Mouse (Mus musculus) hindbrain, embryonic 14.5 days (tissue): ENCODE data around the gene Clptm1. TPM values are rescaled to one million over a fixed set of nuclear protein-coding genes. Genes with fewer than 3 reads are reported as not detected.
A peak's percentile ranks its signal among the peaks of the same experiment; 100 is the strongest.

Source experiments
- ATAC-seq: fragments of 200-750 bp; cut with Nextera tagmentation; 2 replicates; pipeline ENCODE4 v1.8.0; 2017; ENCODE audit warnings: moderate number of reproducible peaks, mild to moderate bottlenecking, moderate TSS enrichment, moderate library complexity; ENCODE audit not compliant: low FRiP score
- DNase-seq: peaks from one replicate; pipeline ENCODE4 v3.0.0-alpha.2; 2015; ENCODE audit warnings: low spot score
- H3K27ac ChIP-seq: fragments of 300-500 bp; sonication (generic); 2 replicates; pipeline ENCODE4 v1.5.1; 2014; ENCODE audit warnings: mild to moderate bottlenecking, moderate library complexity
- H3K27me3 ChIP-seq: fragments of 300-500 bp; sonication (generic); 2 replicates; pipeline ENCODE4 v1.6.1; 2014; ENCODE audit warnings: mild to moderate bottlenecking, low read length, mixed read lengths; ENCODE audit not compliant: control insufficient read depth, insufficient read depth
- H3K36me3 ChIP-seq: fragments of 300-500 bp; sonication (generic); replicated peaks from 2 replicates; pipeline ENCODE4 v1.6.1; 2014; ENCODE audit not compliant: control insufficient read depth, insufficient read depth
- H3K4me1 ChIP-seq: fragments of 300-500 bp; sonication (generic); replicated peaks from 2 replicates; pipeline ENCODE4 v1.6.1; 2014; ENCODE audit warnings: antibody characterized with exemption, low read length, mixed read lengths; ENCODE audit not compliant: control insufficient read depth, insufficient read depth
- H3K4me2 ChIP-seq: fragments of 300-500 bp; sonication (generic); replicated peaks from 2 replicates; pipeline ENCODE4 v1.6.1; 2014; ENCODE audit warnings: mild to moderate bottlenecking, moderate library complexity
- H3K4me3 ChIP-seq: fragments of 300-500 bp; sonication (generic); replicated peaks from 2 replicates; pipeline ENCODE4 v1.5.1; 2014; ENCODE audit warnings: mild to moderate bottlenecking, low read length
- H3K9ac ChIP-seq: fragments of 300-500 bp; sonication (generic); 2 replicates; pipeline ENCODE4 v1.6.1; 2014
- H3K9me3 ChIP-seq: fragments of 300-500 bp; sonication (generic); 2 replicates; pipeline ENCODE4 v1.6.1; 2016; ENCODE audit warnings: low read length; ENCODE audit not compliant: control insufficient read depth
- WGBS: fragments of 180-500 bp; shearing (Covaris S2); extraction: QIAGEN DNeasy Blood & Tissue Kit; methylation state at CpG from one replicate; pipeline ENCODE4 v1.1.7; 2014; 5-methylcytosine and 5-hydroxymethylcytosine counted together
- polyA plus RNA-seq: library from polyadenylated mRNA; unstranded; fragments of >200 nt; fragmentation: Nextera tagmentation; extraction: Ambion mirVana; gene quantifications from 2 replicates; pipeline ENCODE4 v1.2.1, GENCODE M21; 2014

The Clptm1 gene
- polyA plus RNA-seq, 1 experiment from 2014 or later, result 150 TPM

DNA sequence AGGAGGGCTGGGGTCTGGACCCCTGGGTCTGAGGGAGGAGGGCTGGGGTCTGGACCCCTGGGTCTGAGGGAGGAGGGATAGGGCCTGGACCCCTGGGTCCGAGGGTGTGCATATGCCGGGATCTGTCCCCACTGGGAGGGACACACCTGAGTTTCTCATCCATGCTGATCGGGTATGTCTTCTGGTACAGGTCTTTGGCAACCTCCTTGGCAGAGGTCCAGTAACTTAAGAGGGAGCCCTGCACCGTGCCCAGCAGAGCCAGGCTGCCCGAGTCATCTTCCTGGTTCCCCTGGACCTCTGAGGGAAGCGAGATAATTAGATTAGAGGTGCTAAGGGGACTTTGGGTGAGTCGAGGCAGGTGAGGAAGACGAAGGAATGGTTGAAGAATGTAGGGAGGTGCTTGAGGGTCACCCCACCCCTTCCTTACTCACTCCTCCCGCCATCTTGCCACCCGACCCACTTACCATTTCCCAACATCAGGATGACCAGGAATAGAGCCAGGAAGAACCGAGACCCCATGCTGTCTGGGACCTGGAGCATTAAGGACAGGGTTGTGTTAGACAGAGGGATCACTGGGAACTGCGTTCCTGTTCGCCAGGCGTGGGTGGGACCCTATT, 8.4 kb upstream of the Clptm1 start:
- no peak overlapping the region for H3K9ac ChIP-seq
- no peaks in the 10 kb centered on the region for H3K27me3 ChIP-seq
- H3K4me1 ChIP-seq, result no peaks in the 10 kb centered on the region
- 64% methylated on average over 14 of the region's 14 CpGs for WGBS
- no peak overlapping the region for H3K4me2 ChIP-seq
- H3K9me3 ChIP-seq, result no peaks in the 10 kb centered on the region
- DNase-seq (no peak), ATAC-seq (no peak)
- H3K27ac ChIP-seq, result no peak overlapping the region
- H3K4me3 ChIP-seq, result no peak overlapping the region
- no peaks in the 10 kb centered on the region for H3K36me3 ChIP-seq

DNA sequence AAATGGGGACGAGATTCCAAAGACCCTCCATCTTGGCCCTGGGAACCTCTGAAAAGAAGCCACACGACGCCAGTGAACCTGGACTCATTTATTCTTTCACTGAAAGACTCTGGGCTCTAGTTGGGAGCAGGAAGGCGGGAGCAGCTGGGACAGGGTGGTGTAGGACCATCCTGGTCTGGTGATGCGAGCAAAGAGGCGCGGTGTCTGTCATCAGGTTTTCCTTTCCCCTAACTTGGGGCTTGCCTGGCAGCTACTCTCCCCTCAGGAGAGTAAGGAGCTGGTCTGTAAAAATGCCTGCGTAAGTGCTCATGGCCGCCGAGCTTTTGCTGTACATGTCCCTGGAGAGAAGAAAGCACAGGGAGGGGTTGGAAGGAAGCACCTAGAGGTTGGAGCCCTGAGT, 6.7 kb upstream of the Clptm1 start:
- Histone ChIP-seq H3K9me3 (no peaks in the 10 kb centered on the region), H3K36me3 (no peaks in the 10 kb centered on the region), H3K27ac (no peak overlapping the region), H3K9ac (no peak overlapping the region), H3K4me2 (no peak overlapping the region), H3K4me3 (no peak overlapping the region), H3K4me1 (no peaks in the 10 kb centered on the region), H3K27me3 (no peaks in the 10 kb centered on the region)
- ATAC-seq, result no peak
- WGBS, result 71% methylated on average over 10 of the region's 10 CpGs
- no peak for DNase-seq

DNA sequence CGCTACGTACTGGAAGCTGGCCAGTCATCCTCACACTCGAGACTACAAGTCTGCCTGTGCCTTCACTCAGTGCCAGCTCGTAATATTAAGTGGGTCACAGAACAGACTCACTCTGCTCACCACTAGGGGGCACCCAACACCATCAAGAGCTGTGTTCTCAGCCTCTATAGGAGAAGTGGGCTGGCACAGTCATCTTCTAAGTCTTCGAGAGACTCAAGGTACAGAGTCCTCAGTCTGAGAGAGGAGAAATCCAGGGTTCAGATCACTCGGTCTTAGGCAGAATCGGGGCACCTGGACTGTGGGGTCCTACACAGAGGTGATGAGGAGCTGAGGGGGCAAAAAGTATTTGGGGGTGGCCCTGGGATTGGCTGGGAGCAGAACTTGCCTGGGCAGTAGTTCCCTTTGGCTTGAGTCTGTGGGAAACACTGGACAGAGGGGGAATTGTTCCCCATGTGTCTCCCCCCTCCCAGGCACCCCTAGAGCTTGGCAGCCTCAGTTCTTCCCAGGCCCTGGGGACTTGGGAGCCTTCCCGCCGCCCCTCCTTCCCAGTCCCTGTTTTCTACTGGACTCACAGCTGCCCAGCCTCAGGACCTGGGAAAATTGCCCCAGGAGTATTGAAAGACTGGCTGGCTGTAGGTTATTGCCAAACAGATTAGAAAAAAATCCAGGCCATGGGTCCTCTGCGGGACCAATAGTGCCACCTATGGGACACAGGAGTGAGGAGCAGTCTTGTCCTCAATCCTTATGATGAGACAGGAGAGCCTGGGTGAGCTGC, 4.3 kb upstream of the Clptm1 start:
- DNase-seq, result peak; percentile 91
- Histone ChIP-seq H3K9ac (no peak overlapping the region), H3K36me3 (no peaks in the 10 kb centered on the region), H3K4me2 (0 out of 2 replicates have a peak overlapping the region, but pooled peaks have one; percentile 9), H3K4me3 (no peak overlapping the region), H3K4me1 (peaks cover 8% of the 10 kb centered on the region), H3K9me3 (no peaks in the 10 kb centered on the region), H3K27me3 (no peaks in the 10 kb centered on the region), H3K27ac (peak overlapping the region; percentile 66)
- peak; percentile 71 for ATAC-seq
- 8% methylated on average over 10 of the region's 10 CpGs for WGBS

DNA sequence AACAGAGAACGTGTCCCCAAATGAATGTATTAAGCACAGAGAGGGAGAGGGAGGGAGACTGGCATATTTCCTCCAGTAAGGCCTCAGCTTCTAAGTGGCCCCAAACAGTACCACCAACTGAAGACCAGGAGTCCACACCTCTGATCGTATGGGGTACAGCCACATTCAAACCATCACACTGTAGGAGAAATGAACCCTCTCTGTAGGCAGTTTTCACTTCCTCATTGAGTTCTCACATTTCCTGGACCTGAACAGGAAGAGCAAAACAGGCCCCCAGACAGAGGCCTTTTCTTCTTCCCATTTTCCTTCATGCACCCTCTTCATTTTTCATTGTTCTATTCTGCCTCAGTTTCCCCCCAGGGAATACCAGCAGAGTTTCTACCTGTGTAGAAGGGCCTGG, 2.6 kb upstream of the Clptm1 start:
- Histone ChIP-seq H3K9me3 (no peaks in the 10 kb centered on the region), H3K4me2 (no peak overlapping the region), H3K9ac (no peak overlapping the region), H3K4me1 (peaks cover 21% of the 10 kb centered on the region), H3K27me3 (no peaks in the 10 kb centered on the region), H3K4me3 (no peak overlapping the region), H3K27ac (no peak overlapping the region), H3K36me3 (no peaks in the 10 kb centered on the region)
- 75% methylated on average over 2 of the region's 2 CpGs for WGBS
- no peak for DNase-seq
- no peak for ATAC-seq

DNA sequence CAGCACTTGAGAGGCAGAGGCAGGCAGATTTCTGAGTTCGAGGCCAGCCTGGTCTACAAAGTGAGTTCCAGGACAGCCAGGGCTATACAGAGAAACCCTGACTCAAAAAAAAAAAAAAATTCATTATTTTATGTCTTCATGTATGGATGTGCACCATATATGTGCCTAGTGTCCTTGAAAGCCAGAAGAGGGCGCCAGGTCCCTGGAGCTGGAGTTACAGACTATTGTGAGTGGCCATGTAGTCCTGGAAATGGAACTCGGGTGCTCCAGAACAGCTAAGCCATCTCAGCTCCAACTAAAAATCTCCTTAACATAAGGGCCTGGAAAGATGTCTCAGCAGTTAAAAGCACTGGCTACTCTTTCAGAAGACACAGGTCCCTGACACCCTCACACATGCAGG, 1.9 kb upstream of the Clptm1 start:
- H3K9ac ChIP-seq, result no peak overlapping the region
- peaks cover 6% of the 10 kb centered on the region; the same call in 1 of the 2 replicates for H3K36me3 ChIP-seq
- no peak overlapping the region for H3K4me2 ChIP-seq
- H3K27ac ChIP-seq, result no peak overlapping the region
- DNase-seq, result no peak
- H3K27me3 ChIP-seq, result no peaks in the 10 kb centered on the region
- H3K4me3 ChIP-seq, result no peak overlapping the region
- 69% methylated on average over 3 of the region's 3 CpGs for WGBS
- H3K4me1 ChIP-seq, result peaks cover 21% of the 10 kb centered on the region
- no peaks in the 10 kb centered on the region for H3K9me3 ChIP-seq
- no peak for ATAC-seq

DNA sequence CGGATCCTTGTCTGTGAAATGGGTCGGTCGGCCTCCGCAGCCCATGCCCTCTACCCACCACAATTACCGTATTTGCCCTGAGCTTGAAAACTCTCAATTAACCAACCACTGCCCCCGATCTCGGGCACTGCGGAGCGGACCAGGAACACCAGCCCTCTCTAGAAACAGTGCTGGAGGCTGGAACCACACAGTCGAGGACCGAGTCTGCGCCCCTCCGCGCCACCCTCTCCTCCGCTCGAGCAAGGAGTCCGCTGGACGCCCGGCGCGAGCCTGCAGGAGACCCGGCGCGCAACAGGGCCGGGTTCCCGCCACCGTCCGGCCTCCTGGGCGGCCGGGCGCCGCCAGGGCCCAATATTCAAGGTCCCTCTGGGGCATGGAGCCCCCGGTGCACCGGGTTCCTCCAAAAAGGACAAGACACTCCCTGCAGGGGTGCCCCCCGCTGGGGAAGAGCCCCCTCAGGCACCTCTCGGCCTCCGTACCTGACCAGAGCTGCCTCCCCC, 328 bp downstream of the Clptm1 start:
- no peaks in the 10 kb centered on the region for H3K9me3 ChIP-seq
- peak overlapping the region; percentile 90 for H3K27ac ChIP-seq
- H3K36me3 ChIP-seq, result peaks cover 16% of the 10 kb centered on the region
- WGBS, result 1% methylated on average over 36 of the region's 37 CpGs
- H3K4me2 ChIP-seq, result peak overlapping the region; percentile 91
- ATAC-seq (peak; percentile 47), DNase-seq (no peak)
- peak overlapping the region; percentile 100 for H3K4me3 ChIP-seq
- no peaks in the 10 kb centered on the region for H3K27me3 ChIP-seq
- H3K4me1 ChIP-seq, result peaks cover 21% of the 10 kb centered on the region
- peak overlapping the region; percentile 99 for H3K9ac ChIP-seq

DNA sequence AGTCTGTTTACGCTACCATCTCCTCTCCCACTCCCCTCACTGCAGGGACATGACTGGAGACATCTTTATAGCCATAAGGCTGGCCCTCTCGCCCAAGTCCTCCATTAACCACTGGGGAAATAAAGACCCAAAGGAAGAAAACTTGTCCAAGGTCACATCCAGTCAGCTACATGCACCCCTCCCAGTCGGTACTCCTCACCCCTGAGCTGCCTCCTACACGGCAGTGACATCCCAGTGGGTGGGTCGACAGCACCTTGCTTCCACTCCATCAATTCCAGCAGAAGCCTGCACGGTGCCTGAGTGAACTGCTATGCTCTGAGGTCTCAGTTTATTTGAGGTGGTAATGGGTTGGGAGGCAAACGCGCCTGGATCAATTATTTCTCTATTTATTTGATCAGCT, 893 bp downstream of the Clptm1 start:
- WGBS, result 18% methylated on average over 8 of the region's 8 CpGs
- Histone ChIP-seq H3K27me3 (no peaks in the 10 kb centered on the region), H3K4me2 (peak overlapping the region; percentile 91), H3K9ac (peak overlapping the region; percentile 99), H3K9me3 (no peaks in the 10 kb centered on the region), H3K4me1 (peaks cover 21% of the 10 kb centered on the region), H3K4me3 (peak overlapping the region; percentile 100), H3K27ac (no peak overlapping the region), H3K36me3 (peaks cover 22% of the 10 kb centered on the region)
- DNase-seq (no peak), ATAC-seq (no peak)

DNA sequence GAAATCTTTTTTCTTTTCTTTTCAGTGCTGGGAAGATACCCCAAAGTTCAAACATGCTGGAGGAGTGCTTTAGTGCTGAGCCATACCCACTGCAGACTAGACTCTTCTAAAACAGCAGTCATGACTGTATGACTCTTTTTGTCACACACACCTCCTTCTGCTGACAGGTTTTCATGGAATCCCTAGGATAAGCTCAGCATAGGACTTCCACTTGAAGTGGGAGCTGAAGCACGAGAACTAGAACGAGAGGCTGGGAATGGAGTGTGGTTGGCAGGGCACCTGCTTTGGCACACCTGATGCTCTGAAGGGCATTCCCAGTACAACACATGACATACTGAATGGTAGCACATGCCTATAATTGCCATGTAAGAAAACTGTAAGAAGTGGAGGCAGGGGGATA, 12.2 kb downstream of the Clptm1 start:
- Histone ChIP-seq H3K27ac (no peak overlapping the region), H3K4me2 (no peak overlapping the region), H3K9me3 (no peaks in the 10 kb centered on the region), H3K27me3 (no peaks in the 10 kb centered on the region), H3K4me1 (no peaks in the 10 kb centered on the region), H3K9ac (no peak overlapping the region), H3K36me3 (peaks cover 74% of the 10 kb centered on the region), H3K4me3 (no peak overlapping the region)
- DNase-seq, result no peak
- WGBS, result 94% methylated on average over 2 of the region's 2 CpGs
- ATAC-seq, result no peak

DNA sequence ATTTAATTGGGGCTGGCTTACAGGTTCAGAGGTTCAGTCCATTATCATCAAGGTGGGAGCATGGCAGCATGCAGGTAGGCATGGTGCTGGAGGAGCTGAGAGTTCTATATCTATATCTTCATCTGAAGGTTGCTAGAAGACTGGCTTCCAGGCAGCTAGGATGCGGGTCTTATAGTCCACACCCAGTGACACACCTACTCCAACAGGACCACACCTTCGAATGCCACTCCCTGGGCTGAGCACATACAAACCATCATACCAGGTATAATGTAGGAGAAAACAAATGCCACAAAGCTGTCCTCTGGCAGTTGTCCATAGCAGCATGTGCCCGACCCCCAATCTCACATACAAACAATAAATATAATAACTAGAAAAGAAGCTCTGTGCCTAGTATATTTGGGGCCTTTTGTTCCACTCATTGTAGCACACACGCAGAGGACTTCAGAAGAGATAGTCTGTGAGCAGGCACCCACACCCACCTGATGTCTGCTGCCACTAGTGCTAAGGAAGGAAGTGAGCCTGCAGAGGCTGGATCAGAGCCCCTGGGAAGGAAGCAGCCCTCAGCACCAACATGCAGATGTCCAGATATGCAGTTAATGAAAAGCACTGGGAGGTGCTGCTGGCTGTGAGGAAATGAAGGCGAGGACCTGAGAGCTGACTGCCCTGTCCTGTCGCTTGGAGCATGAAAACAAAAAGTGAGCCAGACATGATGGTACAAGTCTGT, 13.6 kb downstream of the Clptm1 start:
- H3K4me2 ChIP-seq, result no peak overlapping the region
- H3K27me3 ChIP-seq, result no peaks in the 10 kb centered on the region
- no peak overlapping the region for H3K9ac ChIP-seq
- 89% methylated on average over 6 of the region's 6 CpGs for WGBS
- no peaks in the 10 kb centered on the region for H3K9me3 ChIP-seq
- peaks cover 86% of the 10 kb centered on the region for H3K36me3 ChIP-seq
- ATAC-seq (no peak), DNase-seq (no peak)
- no peaks in the 10 kb centered on the region for H3K4me1 ChIP-seq
- H3K4me3 ChIP-seq, result no peak overlapping the region
- H3K27ac ChIP-seq, result no peak overlapping the region
